Mouse (Mus musculus): ENCODE measurements around the gene Atp6ap1l.
"Not testable (repeated sequence)": the region's sequence is repeated elsewhere in the genome, so short reads cannot be mapped to it uniquely, and the experiment has no call there.

Gene Atp6ap1l

GRCm38 (mm10) chr13:90905176-90905575 lies at the start of gene Atp6ap1l:
Gene Atp6ap1l, minus strand, starts transcription at chr13:90905355.
- no peak for DNase-seq

DNA sequence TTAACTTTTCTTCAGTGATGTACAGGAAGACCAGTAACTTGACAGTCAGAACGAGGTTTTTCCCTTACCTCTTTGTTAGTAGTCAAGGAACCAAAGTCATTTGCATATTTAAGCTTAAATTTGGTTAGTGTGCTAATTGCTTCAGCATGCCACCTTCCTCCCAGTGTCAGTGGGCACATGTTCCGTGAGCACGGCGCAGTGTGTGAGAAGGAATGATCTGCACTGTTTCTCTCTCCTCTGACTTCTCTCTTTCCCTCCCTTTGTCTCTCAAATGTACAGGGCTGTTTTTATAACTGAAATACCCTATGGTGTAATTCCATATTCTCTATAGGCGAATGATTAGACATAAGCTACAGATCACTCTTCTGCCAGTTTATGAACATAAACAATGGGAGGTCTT lies 34.4 kb upstream of the Atp6ap1l start:
- DNase-seq = no peak

- no peak for DNase-seq
Measured at GRCm38 (mm10) chr13:90939192-90939591, 34.0 kb upstream of the Atp6ap1l start.

GRCm38 (mm10) chr13:90935852-90936251 lies 30.7 kb upstream of the Atp6ap1l start:
- DNase-seq = no peak

DNA sequence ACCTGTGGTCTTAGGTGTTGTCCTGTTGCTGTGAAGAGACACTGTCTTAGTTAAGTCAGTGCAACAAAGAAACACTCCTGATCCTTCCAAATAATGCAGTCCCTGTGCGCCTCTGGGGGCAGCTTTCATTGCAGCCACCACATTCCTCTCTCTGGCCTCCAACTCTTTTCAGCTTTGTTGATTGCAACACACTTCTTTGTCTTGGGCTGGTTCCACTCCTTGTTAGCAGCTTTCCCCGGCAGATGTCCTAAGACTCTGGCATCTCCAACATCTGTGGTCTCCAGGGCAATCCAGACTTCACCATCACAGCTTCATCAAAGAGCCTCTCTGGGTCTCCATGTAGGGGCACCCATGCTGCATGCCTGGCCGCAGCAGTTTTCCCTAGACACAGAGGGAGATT lies 28.1 kb upstream of the Atp6ap1l start:
- DNase-seq = no peak

- peak; percentile 50 for DNase-seq
Measured at GRCm38 (mm10) chr13:90929847-90930246, 24.7 kb upstream of the Atp6ap1l start.

- DNase-seq = not testable (repeated sequence)
Measured at GRCm38 (mm10) chr13:90928266-90928665, 23.1 kb upstream of the Atp6ap1l start.

DNA sequence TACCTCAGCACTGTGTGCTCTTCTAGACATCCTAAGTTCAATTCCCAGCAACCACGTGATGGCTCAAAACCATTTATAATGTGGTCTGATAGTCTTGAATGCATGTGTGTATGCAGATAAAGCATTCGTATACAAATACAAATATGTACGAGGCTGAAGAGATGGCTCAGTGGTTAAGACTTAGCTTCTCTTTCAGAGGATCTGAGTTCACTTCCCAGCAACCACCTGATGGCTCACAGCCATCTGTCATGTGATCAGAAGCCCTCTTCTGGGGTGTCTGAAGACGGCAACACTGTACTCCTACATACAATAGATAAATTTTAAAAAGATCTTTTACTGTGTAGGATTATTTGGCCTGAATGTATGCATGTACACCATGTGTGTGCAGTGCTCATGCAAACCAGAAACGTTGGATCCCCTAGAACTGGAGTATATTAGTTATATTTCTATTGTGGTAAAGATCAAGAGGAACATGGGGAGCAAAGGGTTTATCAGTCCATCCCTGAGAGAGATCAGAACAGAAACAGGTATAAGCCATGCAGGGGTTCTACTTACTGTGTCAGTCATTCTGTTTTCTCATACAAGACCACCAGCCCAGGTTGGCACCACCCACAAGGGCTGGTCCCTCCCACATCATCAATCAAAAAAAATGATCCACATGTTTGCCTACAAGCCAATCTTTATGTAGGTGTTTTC lies 21.9 kb upstream of the Atp6ap1l start:
- DNase-seq = no peak

DNA sequence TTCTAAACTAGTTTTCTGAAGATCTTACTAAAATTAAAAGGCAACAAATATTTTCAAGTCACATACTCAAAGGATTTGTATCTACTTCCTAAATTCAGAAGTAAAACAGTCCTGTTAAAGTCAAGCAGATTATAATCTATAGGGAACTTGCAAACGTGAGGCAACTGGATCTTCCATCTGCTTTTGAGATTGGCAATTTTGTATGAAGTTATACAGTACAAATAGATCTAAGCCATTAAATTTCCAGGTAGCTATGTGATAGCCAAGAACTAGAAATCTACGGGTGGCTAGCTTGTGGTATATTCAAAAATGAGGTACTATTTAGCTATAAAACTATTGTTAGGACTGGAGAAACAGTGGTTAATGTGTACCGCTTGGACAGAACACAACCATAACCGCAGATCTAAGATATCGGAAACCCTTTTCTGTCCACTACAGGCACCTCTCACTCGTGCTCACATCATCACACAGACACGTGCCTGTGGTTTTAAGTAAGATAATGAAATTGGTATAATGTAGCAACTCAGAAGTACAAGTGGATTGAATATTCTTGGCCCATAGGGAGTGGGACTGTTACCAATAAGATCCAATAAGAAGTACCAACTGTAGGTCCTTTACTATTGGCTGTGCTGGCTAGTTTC lies 21.1 kb upstream of the Atp6ap1l start:
- DNase-seq = no peak

DNA sequence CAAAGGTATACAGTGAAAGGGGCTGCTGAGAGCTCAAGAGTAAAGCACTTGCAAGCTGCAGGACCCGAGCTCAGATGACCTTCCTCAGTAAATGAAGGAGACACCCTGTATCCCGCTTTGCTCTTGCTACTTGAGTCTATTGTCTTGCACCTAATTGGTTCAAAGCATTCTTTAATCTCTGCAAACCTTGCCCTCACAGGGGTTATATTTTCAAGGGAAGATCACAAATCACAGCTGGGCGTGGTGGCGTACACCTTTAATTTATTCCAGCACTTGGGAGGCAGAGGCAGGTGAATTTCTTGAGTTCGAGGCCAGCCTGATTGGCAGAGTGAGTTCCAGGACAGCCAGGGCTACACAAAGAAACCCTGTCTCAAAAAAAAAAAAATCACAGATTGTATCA lies 20.0 kb upstream of the Atp6ap1l start:
- no peak for DNase-seq

GRCm38 (mm10) chr13:90924072-90924471 lies 18.9 kb upstream of the Atp6ap1l start:
- no peak for DNase-seq

DNA sequence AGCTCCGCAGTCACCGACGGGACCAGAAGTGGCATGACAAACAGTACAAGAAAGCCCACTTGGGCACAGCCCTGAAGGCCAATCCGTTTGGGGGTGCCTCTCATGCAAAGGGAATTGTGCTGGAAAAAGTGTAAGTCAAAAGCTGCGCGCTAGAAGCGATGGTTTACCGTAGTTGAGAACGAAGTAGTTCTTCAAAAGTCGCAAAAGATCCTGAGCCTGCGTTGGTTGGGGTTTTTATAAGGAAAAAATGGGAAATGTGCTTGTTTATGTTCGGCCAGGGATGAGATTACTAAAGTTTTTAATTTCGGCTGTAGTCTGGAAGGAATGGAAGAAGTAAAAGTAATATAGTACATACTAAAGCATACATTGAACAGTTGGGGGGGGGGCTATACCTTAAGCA lies 18.5 kb upstream of the Atp6ap1l start:
- DNase-seq = not testable (repeated sequence)

DNA sequence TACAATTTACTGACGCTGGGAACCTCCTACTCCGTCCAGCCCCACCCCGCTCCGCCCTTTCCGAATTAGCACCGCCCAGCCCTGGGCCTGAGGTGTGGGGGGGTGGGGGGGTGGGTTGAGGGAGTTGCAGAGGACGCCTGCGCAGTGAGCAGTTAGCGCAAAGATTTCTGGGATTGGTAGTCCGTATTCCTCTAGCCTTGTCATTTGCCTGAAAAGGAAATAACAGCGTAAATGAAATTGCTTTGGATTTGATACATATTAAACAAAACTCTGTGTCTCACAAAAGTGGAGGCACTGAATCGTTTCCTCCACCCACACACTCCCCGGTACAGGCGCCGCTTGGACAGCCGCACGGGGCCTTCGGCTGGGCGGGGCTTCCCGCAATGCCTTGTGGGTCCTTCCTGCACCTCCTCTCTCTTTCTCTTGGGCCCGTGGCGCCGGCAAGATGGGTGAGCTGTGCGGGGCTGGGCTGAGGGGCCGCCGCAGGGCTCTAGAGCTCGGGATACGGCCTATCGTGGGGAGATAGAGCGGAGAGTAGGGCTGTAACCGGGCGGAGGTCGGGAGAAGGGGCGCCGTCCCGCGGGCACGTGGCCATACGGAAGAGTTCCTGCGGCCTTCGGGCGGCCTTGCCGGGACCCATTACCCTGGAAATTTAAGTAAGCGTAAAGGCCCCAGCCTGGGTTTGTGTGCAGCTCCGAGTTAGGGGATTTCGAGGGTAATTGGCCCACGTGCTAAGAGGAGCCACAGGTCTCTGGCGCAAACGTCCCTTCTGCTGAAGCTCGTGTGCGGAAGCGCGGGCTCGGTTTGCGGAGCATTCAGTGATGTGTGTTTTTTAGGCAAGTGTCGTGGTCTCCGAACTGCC lies 17.8 kb upstream of the Atp6ap1l start, which contains the start of gene Rps23:
Rps23 (plus strand) TSS at position 208 of the 862 bp plus-strand sequence.
- DNase-seq = peak; percentile 92

DNA sequence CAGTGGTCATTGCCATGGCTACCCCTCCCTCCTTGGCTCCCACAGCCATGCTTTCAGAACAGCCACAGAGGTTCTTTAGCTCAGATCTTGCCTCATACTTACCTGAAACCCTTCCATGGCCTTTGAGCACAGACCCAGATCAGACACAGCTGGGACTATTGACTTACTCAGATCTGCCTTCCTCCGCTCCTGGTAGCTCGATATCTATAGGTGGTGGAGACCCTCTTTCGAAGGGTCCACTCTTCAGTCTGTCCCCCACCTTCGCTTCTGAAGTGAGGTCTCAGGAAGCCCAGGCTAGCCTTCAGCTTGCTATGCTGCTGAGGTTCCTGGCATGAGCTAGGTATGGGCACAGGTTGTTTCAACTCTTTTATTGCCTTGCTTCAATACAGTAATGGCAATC lies 9.6 kb upstream of the Atp6ap1l start:
- DNase-seq = no peak

- no peak for DNase-seq
Measured at GRCm38 (mm10) chr13:90913675-90914192, 8.6 kb upstream of the Atp6ap1l start.

- no peak for DNase-seq
Measured at GRCm38 (mm10) chr13:90912760-90913674, 7.9 kb upstream of the Atp6ap1l start.

DNA sequence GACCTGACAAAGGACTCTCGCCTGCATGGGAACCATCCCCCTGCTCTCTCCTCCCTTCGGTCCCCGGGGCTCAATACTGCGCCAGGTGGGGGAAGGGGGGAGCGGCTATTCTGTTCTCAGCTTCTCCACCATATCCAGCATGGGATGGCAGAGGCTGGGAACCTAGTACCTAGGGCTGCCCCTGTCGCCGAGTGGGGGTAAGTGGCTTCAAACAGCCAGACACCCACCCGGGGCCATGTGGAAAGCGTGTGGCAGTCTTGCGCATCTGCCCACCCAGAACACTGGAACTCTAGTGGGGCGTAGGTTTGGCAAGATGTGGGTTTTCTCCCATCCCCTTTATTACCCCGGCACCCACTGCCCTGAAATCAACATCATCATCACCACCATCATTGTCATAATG lies 2.2 kb upstream of the Atp6ap1l start:
- no peak for DNase-seq

DNA sequence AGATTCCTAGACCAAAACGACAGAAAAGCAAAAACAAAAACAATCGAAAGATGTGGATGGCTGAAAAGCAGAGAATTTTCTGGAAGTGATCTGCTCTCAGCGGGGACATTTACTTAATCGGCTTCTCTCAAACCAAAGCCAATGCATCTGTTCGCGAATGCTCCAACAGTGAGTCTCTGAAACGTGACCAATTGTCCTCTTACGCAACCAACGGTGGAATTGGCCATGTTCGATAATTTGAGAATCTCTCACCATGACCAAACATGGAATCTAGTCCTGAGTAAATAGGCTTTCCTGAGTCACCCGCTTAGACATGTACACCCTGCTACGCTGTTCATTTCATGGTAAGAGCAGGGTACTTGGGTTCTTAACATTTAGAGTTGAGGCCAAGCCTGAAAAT lies 8.3 kb downstream of the Atp6ap1l start:
- no peak for DNase-seq

DNA sequence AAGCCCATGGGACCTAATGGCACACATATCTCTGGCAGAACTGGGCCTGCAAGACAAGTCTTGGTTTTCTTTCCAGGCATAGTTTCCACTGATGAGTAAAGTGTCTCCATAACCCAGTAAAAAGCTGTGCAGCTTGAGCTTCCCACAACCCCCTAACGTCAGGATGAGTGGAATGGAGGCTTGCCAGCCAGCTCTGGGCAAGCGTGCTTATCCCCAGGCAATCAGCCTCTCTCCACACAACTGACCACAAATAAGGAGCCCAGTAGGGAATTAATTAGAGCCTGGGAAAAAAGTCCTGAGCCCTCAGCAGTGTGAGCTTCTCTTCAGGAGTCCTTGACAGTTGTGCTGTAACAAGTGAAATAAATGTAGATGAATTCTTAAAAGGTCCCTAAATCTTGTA lies 9.1 kb downstream of the Atp6ap1l start:
- DNase-seq = peak; percentile 18

DNA sequence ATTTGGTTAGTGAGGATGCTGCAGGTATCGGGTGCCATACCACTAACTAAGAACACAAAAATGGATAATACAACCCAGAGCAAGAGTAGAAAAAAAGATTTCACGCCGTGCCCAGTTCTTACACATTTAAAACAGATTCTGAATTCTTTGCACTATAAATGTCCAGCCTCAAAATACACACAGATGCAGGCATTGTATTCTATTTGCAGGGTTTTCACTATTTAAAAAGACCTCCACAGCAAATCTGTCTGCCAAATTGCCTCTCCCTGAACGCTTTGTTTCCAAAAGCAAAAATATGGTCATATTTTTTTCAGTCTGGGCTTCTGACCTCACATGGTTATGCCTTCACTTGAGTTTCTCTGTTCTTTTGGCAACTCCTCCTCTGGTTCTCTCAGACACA lies 10.3 kb downstream of the Atp6ap1l start:
- no peak for DNase-seq

DNA sequence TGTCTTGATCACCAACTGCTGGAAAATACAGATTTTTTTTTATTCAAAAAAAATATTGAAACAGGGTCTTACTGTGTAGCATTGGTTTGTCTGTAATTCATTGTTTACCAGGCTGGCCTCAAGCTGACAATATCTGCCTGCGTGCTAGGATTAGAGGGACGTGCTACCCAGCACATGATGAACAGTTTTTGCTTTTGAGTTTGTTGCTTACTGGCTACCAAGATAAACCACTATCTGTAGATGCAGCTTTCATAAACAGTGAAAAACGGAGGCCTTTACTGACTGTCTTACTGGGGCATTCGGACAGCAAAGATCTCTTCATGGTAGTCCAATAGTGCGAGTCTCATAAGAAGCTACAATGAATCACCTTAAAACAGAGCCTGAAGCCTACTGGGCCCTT lies 15.0 kb downstream of the Atp6ap1l start:
- no peak for DNase-seq

- DNase-seq = peak; percentile 35
Measured at GRCm38 (mm10) chr13:90886568-90886983, 18.6 kb downstream of the Atp6ap1l start.

Data from cerebellum, adult 9-11 months (tissue).